Mouse (Mus musculus) lung, embryonic 15.5 days (tissue): ENCODE data around the gene Gm5134. TPM values are rescaled to one million over a fixed set of nuclear protein-coding genes. Genes with fewer than 3 reads are reported as not detected.
A peak's percentile ranks its signal among the peaks of the same experiment; 100 is the strongest.
"Not testable (repeated sequence)": the region's sequence is repeated elsewhere in the genome, so short reads cannot be mapped to it uniquely, and the experiment has no call there.

Experiments used
- ATAC-seq: fragments of 200-750 bp; cut with Nextera tagmentation; 2 replicates; pipeline ENCODE4 v1.8.0; 2017; ENCODE audit warnings: moderate number of reproducible peaks, borderline replicate concordance; ENCODE audit not compliant: low FRiP score, low TSS enrichment; ENCODE audit errors: extremely low read depth
- H3K27ac ChIP-seq: fragments of 300-500 bp; sonication (generic); 2 replicates; pipeline ENCODE4 v1.5.1; 2015; ENCODE audit warnings: moderate library complexity, mild to moderate bottlenecking, inconsistent platforms
- H3K27me3 ChIP-seq: fragments of 300-500 bp; sonication (generic); 2 replicates; pipeline ENCODE4 v1.6.1; 2015; ENCODE audit warnings: inconsistent platforms
- H3K36me3 ChIP-seq: fragments of 300-500 bp; sonication (generic); 2 replicates; pipeline ENCODE4 v1.6.1; 2015; ENCODE audit warnings: inconsistent platforms
- H3K4me1 ChIP-seq: fragments of 300-500 bp; sonication (generic); 2 replicates; pipeline ENCODE4 v1.6.1; 2015; ENCODE audit warnings: inconsistent platforms
- H3K4me2 ChIP-seq: fragments of 300-500 bp; sonication (generic); 2 replicates; pipeline ENCODE4 v1.6.1; 2015; ENCODE audit warnings: inconsistent platforms, mild to moderate bottlenecking, moderate library complexity
- H3K4me3 ChIP-seq: fragments of 300-500 bp; sonication (generic); 2 replicates; pipeline ENCODE4 v1.5.1; 2015; ENCODE audit warnings: mild to moderate bottlenecking, inconsistent platforms
- H3K9ac ChIP-seq: fragments of 300-500 bp; sonication (generic); 2 replicates; pipeline ENCODE4 v1.6.1; 2015; ENCODE audit warnings: inconsistent platforms
- H3K9me3 ChIP-seq: fragments of 300-500 bp; sonication (generic); 2 replicates; pipeline ENCODE4 v1.6.1; 2016; ENCODE audit warnings: inconsistent platforms
- WGBS: fragments of 180-500 bp; shearing (Covaris S2); methylation state at CpG from one replicate; pipeline ENCODE4 v1.1.7; 2015; 5-methylcytosine and 5-hydroxymethylcytosine counted together
- polyA plus RNA-seq: library from polyadenylated mRNA; unstranded; fragments of >200 nt; fragmentation: Nextera tagmentation; extraction: Ambion mirVana; gene quantifications from 2 replicates; pipeline ENCODE4 v1.2.1, GENCODE M21; 2015

Gm5134 gene
- polyA plus RNA-seq, 1 experiment from 2014 or later: 0.05 TPM

GRCm38 (mm10) chr10:75975216-75975615, 20.9 kb downstream of the Gm5134 start:
- peaks cover 6% of the 10 kb centered on the region; the same call in 1 of the 2 replicates for H3K4me1 ChIP-seq
- H3K4me2 ChIP-seq: no peak overlapping the region
- no peaks in the 10 kb centered on the region for H3K36me3 ChIP-seq
- no peaks in the 10 kb centered on the region for H3K27me3 ChIP-seq
- H3K9me3 ChIP-seq: no peaks in the 10 kb centered on the region
- H3K9ac ChIP-seq: no peak overlapping the region
- no peak overlapping the region for H3K4me3 ChIP-seq
- 57% methylated on average over 5 of the region's 5 CpGs for WGBS
- no peak for ATAC-seq
- no peak overlapping the region for H3K27ac ChIP-seq

- H3K4me3 ChIP-seq: no peak overlapping the region
- no peak overlapping the region for H3K4me2 ChIP-seq
- no peaks in the 10 kb centered on the region for H3K9me3 ChIP-seq
- H3K4me1 ChIP-seq: peaks cover 6% of the 10 kb centered on the region; the same call in 1 of the 2 replicates
- ATAC-seq: peak; percentile 65
- H3K27me3 ChIP-seq: no peaks in the 10 kb centered on the region
- H3K27ac ChIP-seq: no peak overlapping the region
- no peaks in the 10 kb centered on the region for H3K36me3 ChIP-seq
- no peak overlapping the region for H3K9ac ChIP-seq
- 28% methylated on average over 10 of the region's 10 CpGs for WGBS
These were observed 24.0 kb downstream of the Gm5134 start for GRCm38 (mm10) chr10:75978119-75978834.

GRCm38 (mm10) chr10:75978835-75979157, 24.5 kb downstream of the Gm5134 start:
- ATAC-seq: no peak
- Histone ChIP-seq H3K27me3 (no peaks in the 10 kb centered on the region), H3K27ac (no peak overlapping the region), H3K4me3 (no peak overlapping the region), H3K4me1 (peaks cover 6% of the 10 kb centered on the region; the same call in 1 of the 2 replicates), H3K9me3 (no peaks in the 10 kb centered on the region), H3K36me3 (no peaks in the 10 kb centered on the region), H3K9ac (no peak overlapping the region), H3K4me2 (no peak overlapping the region)
- 71% methylated on average over 5 of the region's 5 CpGs for WGBS

- no peak overlapping the region for H3K4me2 ChIP-seq
- no peak for ATAC-seq
- WGBS: 78% methylated on average over 3 of the region's 3 CpGs
- no peaks in the 10 kb centered on the region for H3K27me3 ChIP-seq
- no peaks in the 10 kb centered on the region for H3K36me3 ChIP-seq
- no peaks in the 10 kb centered on the region for H3K9me3 ChIP-seq
- no peak overlapping the region for H3K9ac ChIP-seq
- no peak overlapping the region for H3K27ac ChIP-seq
- no peak overlapping the region for H3K4me3 ChIP-seq
- peaks cover 6% of the 10 kb centered on the region; the same call in 1 of the 2 replicates for H3K4me1 ChIP-seq
These were observed 25.1 kb downstream of the Gm5134 start for GRCm38 (mm10) chr10:75979432-75979831.

GRCm38 (mm10) chr10:75990430-75991042, 36.2 kb downstream of the Gm5134 start:
- H3K4me1 ChIP-seq: no peaks in the 10 kb centered on the region
- no peak overlapping the region for H3K4me3 ChIP-seq
- ATAC-seq: no peak
- no peaks in the 10 kb centered on the region for H3K36me3 ChIP-seq
- H3K4me2 ChIP-seq: no peak overlapping the region
- H3K9me3 ChIP-seq: no peaks in the 10 kb centered on the region
- H3K27me3 ChIP-seq: no peaks in the 10 kb centered on the region
- 78% methylated on average over 4 of the region's 4 CpGs for WGBS
- H3K9ac ChIP-seq: no peak overlapping the region
- no peak overlapping the region for H3K27ac ChIP-seq

- Histone ChIP-seq H3K4me2 (no peak overlapping the region), H3K9me3 (no peaks in the 10 kb centered on the region), H3K4me3 (no peak overlapping the region), H3K27me3 (no peaks in the 10 kb centered on the region), H3K36me3 (no peaks in the 10 kb centered on the region), H3K4me1 (no peaks in the 10 kb centered on the region), H3K9ac (no peak overlapping the region), H3K27ac (no peak overlapping the region)
- no peak for ATAC-seq
- 69% methylated on average over 15 of the region's 15 CpGs for WGBS
These were observed 39.4 kb downstream of the Gm5134 start for GRCm38 (mm10) chr10:75993616-75994240.

- H3K9ac ChIP-seq, ATAC-seq, H3K27ac ChIP-seq, H3K27me3 ChIP-seq, H3K4me1 ChIP-seq, H3K36me3 ChIP-seq, H3K9me3 ChIP-seq, H3K4me3 ChIP-seq, H3K4me2 ChIP-seq: not testable (repeated sequence)
- WGBS: 69% methylated on average over 13 of the region's 13 CpGs
These were observed 40.4 kb downstream of the Gm5134 start for GRCm38 (mm10) chr10:75994531-75995210.

GRCm38 (mm10) chr10:75995463-75995862, 41.1 kb downstream of the Gm5134 start:
- H3K27ac ChIP-seq: no peak overlapping the region
- no peaks in the 10 kb centered on the region for H3K9me3 ChIP-seq
- H3K4me1 ChIP-seq: no peaks in the 10 kb centered on the region
- no peak overlapping the region for H3K9ac ChIP-seq
- H3K4me2 ChIP-seq: no peak overlapping the region
- WGBS: 71% methylated on average over 11 of the region's 11 CpGs
- no peaks in the 10 kb centered on the region for H3K27me3 ChIP-seq
- no peak overlapping the region for H3K4me3 ChIP-seq
- no peak for ATAC-seq
- H3K36me3 ChIP-seq: no peaks in the 10 kb centered on the region

GRCm38 (mm10) chr10:75996315-75996714, 42.0 kb downstream of the Gm5134 start:
- no peak overlapping the region for H3K27ac ChIP-seq
- H3K9me3 ChIP-seq: no peaks in the 10 kb centered on the region
- 16% methylated on average over 3 of the region's 3 CpGs for WGBS
- no peak overlapping the region for H3K9ac ChIP-seq
- H3K36me3 ChIP-seq: no peaks in the 10 kb centered on the region
- no peak overlapping the region for H3K4me2 ChIP-seq
- no peaks in the 10 kb centered on the region for H3K4me1 ChIP-seq
- no peak overlapping the region for H3K4me3 ChIP-seq
- no peaks in the 10 kb centered on the region for H3K27me3 ChIP-seq
- ATAC-seq: no peak

GRCm38 (mm10) chr10:76001160-76001559, 46.8 kb downstream of the Gm5134 start:
- Histone ChIP-seq H3K9me3 (no peaks in the 10 kb centered on the region), H3K27me3 (no peaks in the 10 kb centered on the region), H3K36me3 (no peaks in the 10 kb centered on the region), H3K9ac (no peak overlapping the region), H3K27ac (no peak overlapping the region), H3K4me1 (no peaks in the 10 kb centered on the region), H3K4me2 (no peak overlapping the region), H3K4me3 (no peak overlapping the region)
- WGBS: 28% methylated on average over 7 of the region's 7 CpGs
- ATAC-seq: no peak

- no peak for ATAC-seq
- H3K4me2 ChIP-seq: no peak overlapping the region
- H3K27ac ChIP-seq: no peak overlapping the region
- no peak overlapping the region for H3K4me3 ChIP-seq
- no peaks in the 10 kb centered on the region for H3K27me3 ChIP-seq
- H3K9me3 ChIP-seq: no peaks in the 10 kb centered on the region
- H3K9ac ChIP-seq: no peak overlapping the region
- WGBS: 11% methylated on average over 3 of the region's 3 CpGs
- no peaks in the 10 kb centered on the region for H3K4me1 ChIP-seq
- no peaks in the 10 kb centered on the region for H3K36me3 ChIP-seq
These were observed 47.8 kb downstream of the Gm5134 start for GRCm38 (mm10) chr10:76002101-76002521.

- no peaks in the 10 kb centered on the region for H3K4me1 ChIP-seq
- H3K9ac ChIP-seq: no peak overlapping the region
- H3K27ac ChIP-seq: no peak overlapping the region
- H3K4me3 ChIP-seq: no peak overlapping the region
- 44% methylated on average over 2 of the region's 2 CpGs for WGBS
- no peaks in the 10 kb centered on the region for H3K36me3 ChIP-seq
- ATAC-seq: no peak
- H3K9me3 ChIP-seq: no peaks in the 10 kb centered on the region
- no peak overlapping the region for H3K4me2 ChIP-seq
- no peaks in the 10 kb centered on the region for H3K27me3 ChIP-seq
These were observed 48.3 kb downstream of the Gm5134 start for GRCm38 (mm10) chr10:76002615-76003014.
